Mouse (Mus musculus) inflammation-experienced regulatory T-cells, adult 16 weeks (primary cell): ENCODE data around the gene Npy4r. TPM values are rescaled to one million over a fixed set of nuclear protein-coding genes. Genes with fewer than 3 reads are reported as not detected.

Experiments
- polyA plus RNA-seq: library from polyadenylated mRNA; unstranded; fragments of 100-300 nt; shearing (Covaris generic); gene quantifications from one replicate; pipeline ENCODE4 v1.2.1, GENCODE M21; 2017

The Npy4r gene
- not detected for polyA plus RNA-seq

DNA sequence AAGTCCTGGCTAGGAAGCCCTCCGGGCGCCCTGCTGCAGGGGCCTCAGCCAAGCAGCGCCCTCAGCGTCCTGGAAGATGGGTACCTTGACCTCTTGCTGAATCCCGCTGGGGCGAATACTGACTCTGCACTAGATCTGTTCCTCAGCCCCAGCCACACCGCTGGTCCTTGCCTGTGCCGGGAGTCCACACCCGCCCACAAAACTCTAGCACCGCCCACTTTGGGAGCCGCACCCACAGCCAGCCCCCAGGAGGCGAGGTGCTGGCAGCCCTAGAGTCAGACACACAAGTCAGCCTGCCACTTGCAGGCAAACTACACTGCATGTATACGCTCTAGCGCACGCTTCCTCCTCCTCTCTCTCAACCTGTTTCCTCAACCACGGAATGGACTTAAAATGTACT, at the start of gene Npy4r:
Gene Npy4r (minus strand): TSS at position 148 of the 400 bp plus-strand sequence.

DNA sequence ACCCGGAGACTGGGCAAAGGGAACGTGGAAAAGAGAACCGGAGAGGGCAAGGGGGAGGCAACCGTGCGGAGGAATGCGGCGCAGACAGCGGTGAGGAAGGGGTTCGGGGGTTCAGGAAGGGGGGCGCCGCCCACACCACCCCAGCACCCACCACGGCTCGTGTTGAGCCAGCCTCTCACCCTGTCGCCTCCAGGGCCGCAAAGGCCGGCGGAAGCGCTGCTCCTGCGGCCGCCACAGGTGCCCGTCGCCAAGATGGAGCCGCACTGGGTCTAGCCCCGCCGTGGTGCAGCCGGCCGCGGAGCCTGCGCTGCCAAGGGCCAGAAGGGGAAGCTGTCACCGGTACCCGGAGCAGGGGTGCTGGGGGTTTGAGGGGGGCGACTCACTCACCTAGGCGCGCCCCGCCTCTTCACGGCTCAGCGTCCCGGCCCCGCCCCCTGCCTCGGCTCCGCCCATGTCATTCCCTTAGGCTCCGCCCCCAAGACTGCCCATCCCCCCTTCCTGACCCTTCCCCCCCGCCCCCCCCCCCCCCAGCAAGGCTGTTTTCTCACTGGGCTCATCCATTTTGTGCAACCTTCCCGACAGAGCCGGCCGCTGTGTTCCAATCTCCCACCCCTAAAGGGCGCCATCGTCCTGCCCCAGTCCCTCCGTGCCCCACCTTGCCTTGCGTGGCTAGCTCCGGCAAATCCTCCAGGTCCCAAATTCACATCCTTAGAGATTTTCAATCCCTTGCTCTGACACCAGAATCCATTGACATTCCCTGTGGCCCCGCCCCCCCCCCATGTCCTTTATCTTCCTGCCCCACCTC, 49.1 kb upstream of the Npy4r start, which contains the start of gene Gprin2:
Gene Gprin2 (minus strand): TSS at position 423 of the 805 bp plus-strand sequence.

DNA sequence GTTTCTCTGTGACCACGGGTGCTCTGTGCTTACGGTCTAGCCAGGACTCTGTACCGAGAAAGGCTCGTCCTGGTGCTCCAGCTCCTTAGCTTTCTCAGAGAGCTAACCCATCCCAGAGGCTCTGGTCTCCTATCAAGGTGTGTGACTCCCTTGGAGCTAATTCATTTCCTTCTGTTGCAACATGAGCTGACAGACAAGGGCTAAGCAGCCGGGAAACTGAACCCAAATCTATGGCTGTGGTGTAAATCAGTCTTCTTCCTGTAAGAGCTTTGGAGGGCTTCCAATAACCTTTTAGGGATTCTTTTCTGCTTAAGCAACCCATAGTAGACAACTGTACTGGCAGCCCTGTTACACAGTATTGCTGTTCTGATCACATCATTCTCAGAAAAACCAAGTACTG, 49.7 kb downstream of the Npy4r start, which contains the start of gene A630023A22Rik:
Gene A630023A22Rik (minus strand): TSS at position 154 of the 400 bp plus-strand sequence.

Other genes starting within 250 kb of the Npy4r start
- not detected for gene Gdf10, start 228.9 kb downstream of the Npy4r start, polyA plus RNA-seq
- gene Gdf2, start 211.4 kb downstream of the Npy4r start, polyA plus RNA-seq = not detected
- not detected for gene Rbp3, start 198.5 kb downstream of the Npy4r start, polyA plus RNA-seq
- not detected for gene Zfp488, start 173.7 kb downstream of the Npy4r start, polyA plus RNA-seq
- gene Gm30083, start 137.3 kb downstream of the Npy4r start, polyA plus RNA-seq = not detected
- gene Gm5460, start 135.7 kb downstream of the Npy4r start, polyA plus RNA-seq = not detected
- gene Antxrl, start 99.8 kb downstream of the Npy4r start, polyA plus RNA-seq = not detected
- gene Anxa8, start 66.5 kb downstream of the Npy4r start, polyA plus RNA-seq = not detected
- not detected for gene A630023A22Rik, start 49.7 kb downstream of the Npy4r start, polyA plus RNA-seq
- 0.09 TPM for gene Gprin2, start 49.2 kb upstream of the Npy4r start, polyA plus RNA-seq
- not detected for gene Syt15, start 67.1 kb upstream of the Npy4r start, polyA plus RNA-seq
- 9.0 TPM for gene Shld2, start 158.0 kb upstream of the Npy4r start, polyA plus RNA-seq
- gene Glud1, start 158.2 kb upstream of the Npy4r start, polyA plus RNA-seq = 13.6 TPM
- not detected for gene Fam25c, start 202.9 kb upstream of the Npy4r start, polyA plus RNA-seq
- not detected for gene Sncg, start 222.3 kb upstream of the Npy4r start, polyA plus RNA-seq
- 0.12 TPM for gene Mmrn2, start 223.0 kb upstream of the Npy4r start, polyA plus RNA-seq